Mouse (Mus musculus) megakaryocyte progenitor cell, adult 5-6 weeks (primary cell): ENCODE measurements around the gene Mnat1. TPM values are rescaled to one million over a fixed set of nuclear protein-coding genes. Genes with fewer than 3 reads are reported as not detected.

Experiments used
- ATAC-seq: replicated peaks from 2 replicates; pipeline ENCODE4 v1.8.0; 2016; ENCODE audit warnings: mild to moderate bottlenecking, moderate TSS enrichment, inconsistent platforms; ENCODE audit not compliant: poor library complexity
- total RNA-seq, 2 experiments: library from RNA; stranded (forward) in 1 of 2; stranded (reverse) in 1 of 2; fragments of 157-497, 149-512 nt in 1 of 2; fragments of 200-1000 nt in 1 of 2; gene quantifications; 2 replicates each; pipeline versions ENCODE4 v1.2.3 to v1.2.4; 2015 to 2017

Mnat1 gene
- total RNA-seq, 2 experiments from 2014 or later, result 29.2 to 39.6 TPM

- peak; percentile 76 for ATAC-seq
Measured at GRCm38 (mm10) chr12:73304636-73305035, 181.1 kb downstream of the Mnat1 start.

- no peak for ATAC-seq
Measured at GRCm38 (mm10) chr12:73307750-73308149, 184.2 kb downstream of the Mnat1 start.

- ATAC-seq, result no peak
Measured at GRCm38 (mm10) chr12:73308711-73309110, 185.2 kb downstream of the Mnat1 start.

- ATAC-seq, result peak; percentile 97
Measured at GRCm38 (mm10) chr12:73317706-73318686, 194.5 kb downstream of the Mnat1 start.

Other genes starting within 250 kb of the Mnat1 start
- gene Six6, start 183.8 kb upstream of the Mnat1 start, total RNA-seq (2015), result not detected in 2 replicates
- gene Six6, start 183.8 kb upstream of the Mnat1 start, total RNA-seq (2017), result not detected in 2 replicates
- 6.3 and 8.3 TPM in 2 replicates for gene 4930447C04Rik, start 182.9 kb upstream of the Mnat1 start, total RNA-seq (2015)
- 5.3 and 6.5 TPM in 2 replicates for gene 4930447C04Rik, start 182.9 kb upstream of the Mnat1 start, total RNA-seq (2017)
- 0.10 and 0.35 TPM in 2 replicates for gene Six1, start 69.8 kb upstream of the Mnat1 start, total RNA-seq (2015)
- 0.25 TPM in 1 of 2 replicates, not detected in the other for gene Six1, start 69.8 kb upstream of the Mnat1 start, total RNA-seq (2017)
- 0.12 TPM in 1 of 2 replicates, not detected in the other for gene Six4, start 10.3 kb upstream of the Mnat1 start, total RNA-seq (2015)
- gene Six4, start 10.3 kb upstream of the Mnat1 start, total RNA-seq (2017), result not detected in 2 replicates
- gene Trmt5, start 163.0 kb downstream of the Mnat1 start, total RNA-seq (2015), result 46.3 and 59.6 TPM in 2 replicates
- 37.6 and 43.7 TPM in 2 replicates for gene Trmt5, start 163.0 kb downstream of the Mnat1 start, total RNA-seq (2017)
- 5.0 and 9.0 TPM in 2 replicates for gene Slc38a6, start 163.1 kb downstream of the Mnat1 start, total RNA-seq (2015)
- gene Slc38a6, start 163.1 kb downstream of the Mnat1 start, total RNA-seq (2017), result 3.8 and 5.0 TPM in 2 replicates